Mouse (Mus musculus) liver, postnatal 0 days (tissue): ENCODE results near the gene Pth2.

ENCODE experiments used
- CTCF ChIP-seq: sonication (generic); IDR thresholded peaks from 2 replicates; pipeline ENCODE4 v1.5.1; 2016; ENCODE audit warnings: antibody characterized with exemption, low read depth
- EP300 ChIP-seq: IDR thresholded peaks from 2 replicates; pipeline ENCODE4 v1.6.1; 2016; ENCODE audit warnings: antibody characterized with exemption, low read depth, mild to moderate bottlenecking

GRCm38 (mm10) chr7:45157459-45157858 lies 23.3 kb upstream of the Pth2 start:
- TF ChIP-seq EP300 (no peak), CTCF (no peak)
